Mouse (Mus musculus) embryonic facial prominence, embryonic 15.5 days (tissue): ENCODE results near the gene BC051142. TPM values are rescaled to one million over a fixed set of nuclear protein-coding genes. Genes with fewer than 3 reads are reported as not detected.

ENCODE experiments used
- ATAC-seq: fragments of 200-750 bp; cut with Nextera tagmentation; 2 replicates; pipeline ENCODE4 v1.8.0; 2017; ENCODE audit warnings: low read depth, moderate TSS enrichment; ENCODE audit not compliant: insufficient number of reproducible peaks, low FRiP score, low TSS enrichment
- H3K27ac ChIP-seq: fragments of 300-500 bp; sonication (generic); replicated peaks from 2 replicates; pipeline ENCODE4 v1.5.1; 2015; ENCODE audit warnings: mild to moderate bottlenecking, inconsistent platforms
- H3K27me3 ChIP-seq: fragments of 300-500 bp; sonication (generic); 2 replicates; pipeline ENCODE4 v1.6.1; 2015; ENCODE audit warnings: inconsistent platforms
- H3K36me3 ChIP-seq: fragments of 300-500 bp; sonication (generic); 2 replicates; pipeline ENCODE4 v1.6.1; 2015; ENCODE audit warnings: mild to moderate bottlenecking, inconsistent platforms
- H3K4me1 ChIP-seq: fragments of 300-500 bp; sonication (generic); 2 replicates; pipeline ENCODE4 v1.6.1; 2015; ENCODE audit warnings: inconsistent platforms
- H3K4me2 ChIP-seq: fragments of 300-500 bp; sonication (generic); replicated peaks from 2 replicates; pipeline ENCODE4 v1.6.1; 2015; ENCODE audit warnings: mild to moderate bottlenecking, inconsistent platforms
- H3K4me3 ChIP-seq: fragments of 300-500 bp; sonication (generic); replicated peaks from 2 replicates; pipeline ENCODE4 v1.5.1; 2015; ENCODE audit warnings: mild to moderate bottlenecking, inconsistent platforms
- H3K9ac ChIP-seq: fragments of 300-500 bp; sonication (generic); 2 replicates; pipeline ENCODE4 v1.6.1; 2015; ENCODE audit warnings: inconsistent platforms
- H3K9me3 ChIP-seq: fragments of 300-500 bp; sonication (generic); replicated peaks from 2 replicates; pipeline ENCODE4 v1.6.1; 2016; ENCODE audit warnings: inconsistent platforms
- WGBS: fragments of 180-500 bp; shearing (Covaris S2); methylation state at CpG from one replicate; pipeline ENCODE4 v1.1.7; 2015; 5-methylcytosine and 5-hydroxymethylcytosine counted together
- polyA plus RNA-seq: library from polyadenylated mRNA; unstranded; fragments of >200 nt; fragmentation: Nextera tagmentation; extraction: Ambion mirVana; gene quantifications from 2 replicates; pipeline ENCODE4 v1.2.1, GENCODE M21; 2015

Gene BC051142
- 0.45 and 0.51 TPM in 2 replicates for polyA plus RNA-seq

DNA sequence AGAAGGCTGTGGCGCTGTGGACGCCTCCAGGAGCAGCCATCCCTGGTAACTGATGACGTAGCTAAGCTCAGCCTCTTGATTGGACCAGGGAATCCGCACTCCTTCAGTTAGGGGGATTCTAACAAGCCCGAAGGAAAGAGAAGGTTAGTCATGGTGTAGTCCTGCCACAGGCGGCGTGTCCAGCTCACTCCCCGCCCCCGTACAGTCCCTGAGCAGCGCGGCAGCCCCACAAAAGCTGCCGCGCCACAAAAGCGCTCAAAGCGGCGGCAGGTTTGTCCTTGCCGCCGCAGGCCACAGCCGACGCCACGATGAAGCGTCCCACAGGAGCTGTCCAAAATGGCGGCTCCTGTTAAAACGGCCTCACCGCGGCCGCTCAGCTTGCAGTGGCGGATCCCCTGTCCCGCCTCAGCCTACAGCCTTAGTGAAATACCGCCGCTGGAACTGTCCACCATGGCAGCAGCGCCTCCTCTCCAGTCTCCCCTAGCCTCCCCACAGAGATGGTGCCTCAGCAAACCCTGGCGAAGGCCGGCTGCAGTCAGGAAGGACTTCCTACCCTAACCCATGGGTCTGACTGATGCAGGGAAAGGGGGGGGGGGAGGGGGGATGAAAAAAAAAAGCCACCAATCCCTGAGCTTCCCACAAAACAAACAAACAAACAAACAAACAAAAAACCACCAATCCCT is at the start of gene BC051142:
Gene BC051142 (plus strand): TSS at position 110 of the 683 bp plus-strand sequence.
- peak within 1 kb of the TSS; percentile 84 for H3K27ac ChIP-seq
- peak within 1 kb of the TSS; percentile 77 for H3K4me2 ChIP-seq
- WGBS: 6% methylated on average over 34 of the region's 34 CpGs
- no peaks in the 10 kb centered on the region for H3K36me3 ChIP-seq
- peaks cover 13% of the 10 kb centered on the region; the same call in 1 of the 2 replicates for H3K27me3 ChIP-seq
- H3K4me1 ChIP-seq: 0 out of 2 replicates have a peak, but pooled peaks cover 3% of the 10 kb centered on the region
- no peaks in the 10 kb centered on the region for H3K9me3 ChIP-seq
- peak within 1 kb of the TSS; percentile 54 for H3K4me3 ChIP-seq
- H3K9ac ChIP-seq: peak within 1 kb of the TSS; percentile 33; the same call in 1 of the 2 replicates
- ATAC-seq: peak; percentile 91

DNA sequence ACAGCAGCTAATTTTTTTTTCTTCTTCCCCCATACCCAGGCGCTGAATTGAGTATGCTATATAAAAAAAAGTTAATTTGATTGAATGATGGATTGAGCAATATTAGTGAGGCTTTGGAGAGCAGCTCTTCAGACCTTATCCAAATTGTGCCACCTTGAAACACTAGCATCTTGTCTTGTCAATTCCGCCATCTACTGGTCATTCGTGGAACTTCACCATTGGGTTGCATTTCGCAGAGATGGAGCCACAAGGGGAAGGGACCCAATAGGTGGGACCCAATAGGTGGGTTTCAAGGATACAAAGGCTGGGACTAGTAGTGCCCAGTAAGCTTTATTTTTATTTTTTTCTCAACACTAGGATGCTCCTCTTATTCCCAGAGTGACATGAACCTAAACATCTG is 49.2 kb upstream of the BC051142 start:
- Histone ChIP-seq H3K9me3 (no peaks in the 10 kb centered on the region), H3K9ac (no peak overlapping the region), H3K4me3 (no peak overlapping the region), H3K4me1 (no peaks in the 10 kb centered on the region), H3K27ac (no peak overlapping the region), H3K36me3 (no peaks in the 10 kb centered on the region), H3K4me2 (no peak overlapping the region), H3K27me3 (no peaks in the 10 kb centered on the region)
- no peak for ATAC-seq
- WGBS: under 1% methylated on average over 4 of the region's 4 CpGs

DNA sequence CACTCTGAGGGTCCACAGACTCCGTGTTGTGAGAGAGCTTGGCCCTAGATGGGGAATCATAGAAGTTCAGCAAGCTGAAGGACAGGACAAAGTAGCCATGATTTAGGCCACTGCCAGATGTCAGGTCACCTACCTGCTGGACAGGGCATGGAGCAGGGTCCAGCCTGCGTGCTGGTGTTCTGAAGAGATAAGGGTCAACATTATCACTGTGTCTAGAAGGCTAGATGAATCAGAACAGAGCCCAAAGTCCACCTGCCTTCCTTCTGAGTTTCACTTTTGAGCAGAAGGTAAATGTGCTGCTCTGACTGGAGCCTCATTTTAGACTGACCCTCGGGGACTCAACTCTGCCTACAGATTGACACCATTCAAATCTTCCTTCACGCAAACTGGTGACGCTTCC is 44.1 kb upstream of the BC051142 start, which contains the start of gene Btnl2:
Gene Btnl2 (plus strand): TSS at position 284 of the 400 bp plus-strand sequence.
- no peaks in the 10 kb centered on the region for H3K4me1 ChIP-seq
- H3K4me2 ChIP-seq: no peak within 1 kb of the TSS
- no peak within 1 kb of the TSS for H3K9ac ChIP-seq
- H3K36me3 ChIP-seq: no peaks in the 10 kb centered on the region
- H3K27ac ChIP-seq: no peak within 1 kb of the TSS
- H3K4me3 ChIP-seq: no peak within 1 kb of the TSS
- H3K9me3 ChIP-seq: no peaks in the 10 kb centered on the region
- H3K27me3 ChIP-seq: no peaks in the 10 kb centered on the region
- ATAC-seq: no peak
- 82% methylated on average over 5 of the region's 5 CpGs for WGBS

DNA sequence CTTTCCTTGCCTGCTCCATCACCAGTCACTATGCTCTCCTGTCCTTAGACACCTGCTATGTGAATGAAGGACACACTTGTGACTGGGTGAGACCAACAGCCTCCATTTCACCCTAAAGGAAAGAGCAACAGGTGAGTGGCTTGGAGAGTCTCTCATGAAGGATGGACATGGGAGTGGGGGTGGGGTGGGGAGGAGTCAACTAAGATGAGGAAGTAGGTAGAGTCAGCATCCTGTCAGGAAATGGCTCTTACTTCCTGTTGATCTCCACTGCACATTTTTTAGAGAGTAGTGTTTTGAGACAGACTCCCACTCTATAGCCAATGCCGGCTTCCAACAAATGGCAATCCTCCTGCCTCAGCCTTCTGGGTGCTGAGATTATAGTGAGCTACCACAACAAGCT is 43.7 kb upstream of the BC051142 start:
- Histone ChIP-seq H3K4me3 (no peak overlapping the region), H3K9ac (no peak overlapping the region), H3K27me3 (no peaks in the 10 kb centered on the region), H3K4me2 (no peak overlapping the region), H3K4me1 (no peaks in the 10 kb centered on the region), H3K27ac (no peak overlapping the region), H3K36me3 (no peaks in the 10 kb centered on the region), H3K9me3 (no peaks in the 10 kb centered on the region)
- ATAC-seq: no peak
- 87% methylated on average over 1 of the region's 1 CpGs for WGBS

DNA sequence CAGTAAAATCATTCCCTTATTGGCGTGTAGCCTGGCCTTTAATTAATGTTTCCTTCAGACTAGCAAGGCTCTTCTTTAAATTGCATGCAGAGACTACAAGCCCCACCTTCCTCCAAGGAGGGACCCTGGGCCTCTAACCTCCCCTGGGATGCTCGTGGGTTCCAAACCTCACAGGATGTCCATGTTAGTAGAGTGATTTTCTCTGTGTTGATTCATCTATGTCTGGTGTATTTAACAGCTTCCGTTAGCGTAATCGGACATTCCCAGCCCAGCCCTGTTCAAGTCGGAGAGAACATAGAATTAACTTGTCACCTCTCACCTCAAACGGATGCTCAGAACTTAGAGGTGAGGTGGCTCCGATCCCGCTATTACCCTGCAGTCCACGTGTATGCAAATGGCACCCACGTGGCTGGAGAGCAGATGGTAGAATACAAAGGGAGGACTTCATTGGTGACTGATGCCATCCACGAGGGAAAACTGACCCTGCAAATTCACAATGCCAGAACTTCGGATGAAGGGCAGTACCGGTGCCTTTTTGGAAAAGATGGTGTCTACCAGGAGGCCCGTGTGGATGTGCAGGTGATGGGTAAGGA is 35.6 kb upstream of the BC051142 start:
- no peaks in the 10 kb centered on the region for H3K9me3 ChIP-seq
- H3K9ac ChIP-seq: no peak overlapping the region
- H3K27me3 ChIP-seq: no peaks in the 10 kb centered on the region
- no peak for ATAC-seq
- H3K27ac ChIP-seq: no peak overlapping the region
- H3K4me2 ChIP-seq: no peak overlapping the region
- H3K4me1 ChIP-seq: no peaks in the 10 kb centered on the region
- H3K36me3 ChIP-seq: no peaks in the 10 kb centered on the region
- 83% methylated on average over 15 of the region's 15 CpGs for WGBS
- no peak overlapping the region for H3K4me3 ChIP-seq

DNA sequence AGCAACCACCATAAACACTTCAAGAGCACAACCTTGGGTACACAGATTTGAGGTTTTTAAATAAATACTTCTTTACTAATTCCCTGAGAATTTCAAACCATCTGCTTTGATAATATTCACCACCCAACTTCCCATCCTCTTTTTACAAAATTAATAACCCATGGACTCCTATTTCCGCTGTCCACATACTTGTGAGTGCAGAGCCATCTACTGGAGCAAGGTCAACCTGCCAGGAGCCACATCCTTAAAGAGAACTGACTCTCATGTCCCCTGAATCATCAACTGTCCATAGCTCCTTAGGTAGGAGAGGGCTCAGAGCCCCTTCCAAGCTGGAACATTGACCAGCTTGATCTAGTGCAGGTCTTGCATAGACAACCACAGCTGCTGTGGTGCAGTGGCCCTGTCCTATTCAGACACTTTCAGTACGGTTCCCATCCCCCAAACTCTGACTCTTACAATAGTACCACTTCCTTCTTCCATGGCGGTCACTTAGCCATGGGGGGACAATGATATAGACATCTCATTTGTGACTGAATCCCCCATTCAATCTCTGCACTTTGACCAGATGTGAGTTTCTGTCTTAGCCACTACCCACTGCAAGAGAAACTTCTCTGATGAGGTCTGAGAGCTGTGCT is 34.8 kb upstream of the BC051142 start:
- 78% methylated on average over 3 of the region's 3 CpGs for WGBS
- Histone ChIP-seq H3K27me3 (no peaks in the 10 kb centered on the region), H3K36me3 (no peaks in the 10 kb centered on the region), H3K27ac (no peak overlapping the region), H3K9ac (no peak overlapping the region), H3K4me3 (no peak overlapping the region), H3K4me2 (no peak overlapping the region), H3K4me1 (no peaks in the 10 kb centered on the region), H3K9me3 (no peaks in the 10 kb centered on the region)
- ATAC-seq: no peak

DNA sequence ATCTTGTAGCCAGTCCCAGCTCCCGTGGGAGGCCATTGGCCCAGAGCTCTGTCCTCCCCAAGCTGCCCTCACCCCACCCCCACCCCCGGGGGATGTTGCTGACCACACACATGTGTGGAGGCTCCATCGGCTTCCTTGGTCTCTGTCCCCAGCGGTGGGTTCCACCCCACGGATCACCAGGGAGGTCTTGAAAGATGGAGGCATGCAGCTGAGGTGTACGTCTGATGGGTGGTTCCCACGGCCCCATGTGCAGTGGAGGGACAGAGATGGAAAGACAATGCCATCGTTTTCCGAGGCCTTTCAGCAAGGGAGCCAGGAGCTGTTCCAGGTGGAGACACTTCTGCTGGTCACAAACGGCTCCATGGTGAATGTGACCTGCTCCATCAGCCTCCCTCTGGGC is 33.6 kb upstream of the BC051142 start:
- Histone ChIP-seq H3K4me1 (no peaks in the 10 kb centered on the region), H3K36me3 (no peaks in the 10 kb centered on the region), H3K9ac (no peak overlapping the region), H3K9me3 (no peaks in the 10 kb centered on the region), H3K27me3 (no peaks in the 10 kb centered on the region), H3K4me2 (no peak overlapping the region), H3K27ac (no peak overlapping the region), H3K4me3 (no peak overlapping the region)
- 66% methylated on average over 10 of the region's 10 CpGs for WGBS
- ATAC-seq: no peak

DNA sequence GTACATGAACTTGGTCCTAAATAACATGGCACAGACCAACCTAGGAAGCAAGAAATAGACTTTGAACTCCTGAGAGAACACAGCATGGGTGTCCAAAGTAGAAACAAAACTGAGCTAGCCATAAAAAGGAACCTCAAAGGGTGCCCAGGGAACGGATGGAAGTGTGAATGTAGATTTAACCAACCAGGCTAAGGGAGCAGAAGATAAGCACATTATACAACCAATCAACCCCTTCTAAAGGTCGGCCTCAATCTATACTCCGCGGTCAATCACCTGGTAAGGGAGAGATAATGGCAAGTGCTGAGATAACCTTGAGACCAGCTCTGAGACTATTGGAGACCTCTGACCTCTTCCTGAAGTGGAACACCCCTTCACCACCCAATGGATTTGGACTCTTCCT is 28.1 kb upstream of the BC051142 start:
- H3K4me1 ChIP-seq: no peaks in the 10 kb centered on the region
- H3K27me3 ChIP-seq: no peaks in the 10 kb centered on the region
- H3K36me3 ChIP-seq: no peaks in the 10 kb centered on the region
- no peak overlapping the region for H3K4me2 ChIP-seq
- no peaks in the 10 kb centered on the region for H3K9me3 ChIP-seq
- H3K4me3 ChIP-seq: no peak overlapping the region
- H3K27ac ChIP-seq: no peak overlapping the region
- H3K9ac ChIP-seq: no peak overlapping the region
- 82% methylated on average over 4 of the region's 4 CpGs for WGBS
- no peak for ATAC-seq

DNA sequence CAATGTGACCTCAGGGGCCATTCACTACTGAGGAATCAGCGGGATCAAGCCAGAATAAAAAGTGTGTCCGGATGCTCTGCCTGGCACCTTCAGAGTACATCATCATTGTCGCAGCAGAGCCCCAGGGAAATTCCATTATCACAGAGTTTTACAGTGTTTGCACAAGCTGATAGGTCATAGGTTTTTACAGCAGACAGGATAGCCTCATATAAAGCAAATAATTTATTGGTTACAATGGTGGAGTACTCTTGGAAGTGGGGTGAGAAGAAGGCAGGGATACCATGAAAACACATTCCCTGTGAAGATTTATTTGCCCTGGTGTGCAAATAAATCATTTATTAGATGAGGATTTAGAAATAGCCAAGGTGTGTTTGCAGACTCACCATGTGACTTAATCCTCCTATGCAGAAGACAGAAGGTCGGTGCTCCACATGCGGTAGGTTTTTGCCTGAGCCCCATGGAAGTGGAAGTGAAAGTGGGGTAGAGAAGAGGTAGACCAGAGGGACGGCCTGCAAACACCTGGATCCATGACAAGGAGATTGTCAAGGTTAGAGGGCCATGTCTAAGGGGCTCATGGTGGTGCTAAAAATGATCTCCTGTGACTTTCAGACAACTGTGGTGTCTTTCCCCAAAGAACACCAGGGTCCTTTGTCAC is 25.4 kb upstream of the BC051142 start:
- no peaks in the 10 kb centered on the region for H3K36me3 ChIP-seq
- H3K9me3 ChIP-seq: no peaks in the 10 kb centered on the region
- ATAC-seq: no peak
- no peak overlapping the region for H3K4me2 ChIP-seq
- no peaks in the 10 kb centered on the region for H3K27me3 ChIP-seq
- 72% methylated on average over 6 of the region's 6 CpGs for WGBS
- H3K9ac ChIP-seq: no peak overlapping the region
- no peaks in the 10 kb centered on the region for H3K4me1 ChIP-seq
- H3K4me3 ChIP-seq: no peak overlapping the region
- H3K27ac ChIP-seq: no peak overlapping the region

DNA sequence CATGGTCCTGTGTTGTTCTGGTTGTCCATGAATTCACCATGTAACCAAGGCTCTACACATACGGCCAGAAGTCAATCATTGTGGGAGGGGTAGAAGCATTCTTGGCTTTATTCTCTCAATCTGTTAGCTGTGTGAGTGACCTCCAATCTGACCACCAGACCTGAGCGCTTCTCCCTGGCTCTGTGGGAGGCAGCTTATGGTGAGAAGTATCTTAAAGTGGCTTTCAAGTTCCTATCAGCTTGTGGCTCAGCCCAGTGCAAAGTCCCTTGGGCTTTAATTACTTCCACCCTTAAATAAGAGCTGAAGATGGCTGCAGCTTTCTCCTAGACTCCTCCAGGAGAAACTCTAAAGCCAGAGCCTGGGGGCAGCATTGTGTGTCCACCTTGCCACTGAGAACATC is 21.8 kb upstream of the BC051142 start, which contains the start of gene Btnl1:
Gene Btnl1 (plus strand): TSS at position 286 of the 400 bp plus-strand sequence.
- WGBS: 73% methylated on average over 2 of the region's 2 CpGs
- no peaks in the 10 kb centered on the region for H3K36me3 ChIP-seq
- H3K9ac ChIP-seq: no peak within 1 kb of the TSS
- no peaks in the 10 kb centered on the region for H3K9me3 ChIP-seq
- H3K4me1 ChIP-seq: no peaks in the 10 kb centered on the region
- H3K27ac ChIP-seq: no peak within 1 kb of the TSS
- H3K27me3 ChIP-seq: no peaks in the 10 kb centered on the region
- ATAC-seq: no peak
- H3K4me2 ChIP-seq: no peak within 1 kb of the TSS
- no peak within 1 kb of the TSS for H3K4me3 ChIP-seq
